Mouse (Mus musculus): Measurements from ENCODE around the gene Atrnl1. TPM values are rescaled to one million over a fixed set of nuclear protein-coding genes. Genes with fewer than 3 reads are reported as not detected.
A peak's percentile ranks its signal among the peaks of the same experiment; 100 is the strongest.

The Atrnl1 gene
- polyA plus RNA-seq, 1 experiment from 2014 or later: 5.5 TPM

- Histone ChIP-seq H3K4me2 (ENCODE audit: low read depth, low read length) (no peak overlapping the region), H3K9ac (ENCODE audit: low read length) (no peak overlapping the region), H3K27me3 (ENCODE audit: control insufficient read depth, insufficient read depth, low read length) (no peaks in the 10 kb centered on the region), H3K4me1 (ENCODE audit: control insufficient read depth, insufficient read depth, low read length) (0 out of 2 replicates have a peak, but pooled peaks cover 7% of the 10 kb centered on the region), H3K27ac (ENCODE audit: low read length) (no peak overlapping the region), H3K9me3 (replicated peaks; ENCODE audit: control insufficient read depth, low read length) (peaks cover 5% of the 10 kb centered on the region), H3K4me3 (replicated peaks; ENCODE audit: low read length) (no peak overlapping the region), H3K36me3 (ENCODE audit: control insufficient read depth, insufficient read depth, low read length) (0 out of 2 replicates have a peak, but pooled peaks cover 5% of the 10 kb centered on the region)
- no peak for ATAC-seq (ENCODE audit: insufficient read depth, low FRiP score)
- WGBS: 79% methylated on average over 14 of the region's 14 CpGs
Measured at GRCm38 (mm10) chr19:58125010-58125409, 514.2 kb downstream of the Atrnl1 start.

DNA sequence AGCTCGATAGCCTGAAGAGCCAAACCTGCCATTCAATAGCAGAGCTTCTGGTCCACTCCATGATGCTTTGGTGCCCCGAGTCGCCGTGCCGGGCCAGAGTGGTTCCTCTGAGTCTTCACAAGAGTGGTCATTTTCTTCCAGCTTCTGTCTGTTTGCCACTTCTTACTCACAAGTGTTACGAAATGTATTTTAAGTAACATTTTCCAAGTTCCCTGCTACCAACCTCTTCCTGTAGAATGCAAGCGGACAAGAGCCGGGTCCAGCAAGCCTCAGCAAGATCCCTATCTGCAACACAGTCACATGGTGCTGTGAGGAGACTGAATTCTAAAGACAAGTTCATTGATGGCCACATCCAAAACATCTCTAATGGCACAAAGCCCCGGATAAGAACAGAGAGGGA is 521.1 kb downstream of the Atrnl1 start:
- Histone ChIP-seq H3K27me3 (ENCODE audit: control insufficient read depth, insufficient read depth, low read length) (no peaks in the 10 kb centered on the region), H3K4me1 (ENCODE audit: control insufficient read depth, insufficient read depth, low read length) (no peaks in the 10 kb centered on the region), H3K27ac (ENCODE audit: low read length) (no peak overlapping the region), H3K4me2 (ENCODE audit: low read depth, low read length) (no peak overlapping the region), H3K36me3 (ENCODE audit: control insufficient read depth, insufficient read depth, low read length) (0 out of 2 replicates have a peak, but pooled peaks cover 9% of the 10 kb centered on the region), H3K4me3 (replicated peaks; ENCODE audit: low read length) (no peak overlapping the region), H3K9ac (ENCODE audit: low read length) (no peak overlapping the region), H3K9me3 (replicated peaks; ENCODE audit: control insufficient read depth, low read length) (peaks cover 5% of the 10 kb centered on the region)
- 92% methylated on average over 9 of the region's 9 CpGs for WGBS
- ATAC-seq (ENCODE audit: insufficient read depth, low FRiP score): no peak

- no peak for ATAC-seq (ENCODE audit: insufficient read depth, low FRiP score)
- H3K36me3 ChIP-seq (ENCODE audit: control insufficient read depth, insufficient read depth, low read length): no peaks in the 10 kb centered on the region
- no peak overlapping the region for H3K9ac ChIP-seq (ENCODE audit: low read length)
- no peak overlapping the region for H3K4me3 ChIP-seq (replicated peaks; ENCODE audit: low read length)
- no peak overlapping the region for H3K4me2 ChIP-seq (ENCODE audit: low read depth, low read length)
- H3K27me3 ChIP-seq (ENCODE audit: control insufficient read depth, insufficient read depth, low read length): no peaks in the 10 kb centered on the region
- no peaks in the 10 kb centered on the region for H3K9me3 ChIP-seq (replicated peaks; ENCODE audit: control insufficient read depth, low read length)
- H3K4me1 ChIP-seq (ENCODE audit: control insufficient read depth, insufficient read depth, low read length): no peaks in the 10 kb centered on the region
- no peak overlapping the region for H3K27ac ChIP-seq (ENCODE audit: low read length)
- WGBS: 29% methylated on average over 13 of the region's 13 CpGs
Measured at GRCm38 (mm10) chr19:58140191-58140784, 529.5 kb downstream of the Atrnl1 start.

- H3K4me2 ChIP-seq (ENCODE audit: low read depth, low read length): no peak overlapping the region
- 90% methylated on average over 7 of the region's 7 CpGs for WGBS
Measured at GRCm38 (mm10) chr19:58143853-58144454, 533.1 kb downstream of the Atrnl1 start.

DNA sequence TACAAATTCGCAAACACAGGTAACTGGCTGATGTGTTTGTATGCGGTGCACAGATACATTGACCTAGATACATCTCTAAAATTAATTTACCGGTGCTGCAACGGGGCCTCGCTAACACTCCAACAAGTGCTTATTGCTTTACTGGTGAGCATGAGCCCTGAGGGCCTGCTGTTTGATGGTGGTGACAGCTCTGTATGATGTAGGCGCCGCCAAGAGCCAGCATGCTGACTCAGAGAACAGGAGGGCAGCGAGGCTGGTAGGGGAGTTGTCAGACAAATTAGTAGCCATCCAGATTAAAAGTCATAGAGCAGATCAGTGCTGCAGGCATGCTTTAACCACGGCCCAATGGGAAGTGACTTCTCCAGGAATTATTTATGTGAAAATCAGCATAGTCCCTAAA is 534.7 kb downstream of the Atrnl1 start:
- H3K4me2 ChIP-seq (ENCODE audit: low read depth, low read length): no peak overlapping the region
- H3K27ac ChIP-seq (ENCODE audit: low read length): no peak overlapping the region
- H3K4me3 ChIP-seq (replicated peaks; ENCODE audit: low read length): no peak overlapping the region
- H3K9ac ChIP-seq (ENCODE audit: low read length): no peak overlapping the region
- H3K9me3 ChIP-seq (replicated peaks; ENCODE audit: control insufficient read depth, low read length): no peaks in the 10 kb centered on the region
- no peaks in the 10 kb centered on the region for H3K4me1 ChIP-seq (ENCODE audit: control insufficient read depth, insufficient read depth, low read length)
- no peaks in the 10 kb centered on the region for H3K27me3 ChIP-seq (ENCODE audit: control insufficient read depth, insufficient read depth, low read length)
- no peaks in the 10 kb centered on the region for H3K36me3 ChIP-seq (ENCODE audit: control insufficient read depth, insufficient read depth, low read length)
- ATAC-seq (ENCODE audit: insufficient read depth, low FRiP score): no peak
- WGBS: 82% methylated on average over 9 of the region's 9 CpGs

More at GRCm38 (mm10) chr19:58143853-58144454, 533.1 kb downstream of the Atrnl1 start:
- Histone ChIP-seq H3K4me3 (replicated peaks; ENCODE audit: low read length) (no peak overlapping the region), H3K27me3 (ENCODE audit: control insufficient read depth, insufficient read depth, low read length) (no peaks in the 10 kb centered on the region), H3K4me1 (ENCODE audit: control insufficient read depth, insufficient read depth, low read length) (no peaks in the 10 kb centered on the region), H3K27ac (ENCODE audit: low read length) (no peak overlapping the region), H3K9ac (ENCODE audit: low read length) (no peak overlapping the region), H3K36me3 (ENCODE audit: control insufficient read depth, insufficient read depth, low read length) (no peaks in the 10 kb centered on the region), H3K9me3 (replicated peaks; ENCODE audit: control insufficient read depth, low read length) (no peaks in the 10 kb centered on the region)
- no peak for ATAC-seq (ENCODE audit: insufficient read depth, low FRiP score)

- 77% methylated on average over 7 of the region's 7 CpGs for WGBS
Measured at GRCm38 (mm10) chr19:58151257-58151656, 540.4 kb downstream of the Atrnl1 start.

GRCm38 (mm10) chr19:58161569-58161968 is 550.7 kb downstream of the Atrnl1 start:
- no peak for ATAC-seq (ENCODE audit: insufficient read depth, low FRiP score)
- H3K9ac ChIP-seq (ENCODE audit: low read length): no peak overlapping the region
- no peaks in the 10 kb centered on the region; the same call in 1 of the 2 replicates for H3K27me3 ChIP-seq (ENCODE audit: control insufficient read depth, insufficient read depth, low read length)
- WGBS: 76% methylated on average over 9 of the region's 9 CpGs
- H3K4me2 ChIP-seq (ENCODE audit: low read depth, low read length): no peak overlapping the region
- H3K9me3 ChIP-seq (replicated peaks; ENCODE audit: control insufficient read depth, low read length): no peaks in the 10 kb centered on the region
- H3K4me3 ChIP-seq (replicated peaks; ENCODE audit: low read length): no peak overlapping the region
- no peaks in the 10 kb centered on the region for H3K36me3 ChIP-seq (ENCODE audit: control insufficient read depth, insufficient read depth, low read length)
- H3K27ac ChIP-seq (ENCODE audit: low read length): no peak overlapping the region
- H3K4me1 ChIP-seq (ENCODE audit: control insufficient read depth, insufficient read depth, low read length): no peaks in the 10 kb centered on the region

More at GRCm38 (mm10) chr19:58151257-58151656, 540.4 kb downstream of the Atrnl1 start:
- Histone ChIP-seq H3K4me2 (ENCODE audit: low read depth, low read length) (no peak overlapping the region), H3K4me1 (ENCODE audit: control insufficient read depth, insufficient read depth, low read length) (no peaks in the 10 kb centered on the region), H3K9ac (ENCODE audit: low read length) (no peak overlapping the region), H3K27ac (ENCODE audit: low read length) (no peak overlapping the region), H3K4me3 (replicated peaks; ENCODE audit: low read length) (no peak overlapping the region), H3K27me3 (ENCODE audit: control insufficient read depth, insufficient read depth, low read length) (no peaks in the 10 kb centered on the region), H3K36me3 (ENCODE audit: control insufficient read depth, insufficient read depth, low read length) (no peaks in the 10 kb centered on the region), H3K9me3 (replicated peaks; ENCODE audit: control insufficient read depth, low read length) (no peaks in the 10 kb centered on the region)
- ATAC-seq (ENCODE audit: insufficient read depth, low FRiP score): no peak

- peak; percentile 21; the same call in 1 of the 2 replicates for ATAC-seq (ENCODE audit: insufficient read depth, low FRiP score)
Measured at GRCm38 (mm10) chr19:58164896-58165634, 554.2 kb downstream of the Atrnl1 start.

DNA sequence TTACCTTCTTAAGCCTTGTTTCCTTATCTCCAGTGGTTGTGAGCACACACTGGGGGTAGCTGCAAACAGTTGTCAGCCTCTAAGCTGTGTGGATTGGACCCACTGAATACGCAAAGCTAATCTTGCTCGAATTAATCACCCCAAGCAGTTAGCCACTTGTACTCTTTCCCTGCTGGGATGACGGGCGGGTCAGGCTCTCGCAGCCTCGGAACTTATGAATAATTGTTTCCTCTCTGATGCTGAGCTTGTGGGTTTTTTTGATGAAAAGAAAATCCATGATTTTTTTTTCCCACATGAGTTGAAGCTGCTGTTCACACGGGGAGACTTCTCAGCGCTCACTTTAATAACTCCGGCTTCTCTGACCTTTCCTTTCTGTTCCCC is 554.8 kb downstream of the Atrnl1 start:
- Histone ChIP-seq H3K4me1 (ENCODE audit: control insufficient read depth, insufficient read depth, low read length) (no peaks in the 10 kb centered on the region), H3K27me3 (ENCODE audit: control insufficient read depth, insufficient read depth, low read length) (no peaks in the 10 kb centered on the region; the same call in 1 of the 2 replicates), H3K4me3 (replicated peaks; ENCODE audit: low read length) (no peak overlapping the region), H3K36me3 (ENCODE audit: control insufficient read depth, insufficient read depth, low read length) (no peaks in the 10 kb centered on the region), H3K27ac (ENCODE audit: low read length) (no peak overlapping the region), H3K9me3 (replicated peaks; ENCODE audit: control insufficient read depth, low read length) (no peaks in the 10 kb centered on the region), H3K9ac (ENCODE audit: low read length) (no peak overlapping the region), H3K4me2 (ENCODE audit: low read depth, low read length) (0 out of 2 replicates have a peak overlapping the region, but pooled peaks have one; percentile 14)
- ATAC-seq (ENCODE audit: insufficient read depth, low FRiP score): peak; percentile 37; the same call in 1 of the 2 replicates
- WGBS: 21% methylated on average over 9 of the region's 9 CpGs

More at GRCm38 (mm10) chr19:58164896-58165634, 554.2 kb downstream of the Atrnl1 start:
- H3K4me1 ChIP-seq (ENCODE audit: control insufficient read depth, insufficient read depth, low read length): no peaks in the 10 kb centered on the region
- WGBS: 71% methylated on average over 7 of the region's 7 CpGs
- no peaks in the 10 kb centered on the region for H3K36me3 ChIP-seq (ENCODE audit: control insufficient read depth, insufficient read depth, low read length)
- no peak overlapping the region for H3K4me3 ChIP-seq (replicated peaks; ENCODE audit: low read length)
- H3K9ac ChIP-seq (ENCODE audit: low read length): no peak overlapping the region
- H3K4me2 ChIP-seq (ENCODE audit: low read depth, low read length): no peak overlapping the region
- H3K27me3 ChIP-seq (ENCODE audit: control insufficient read depth, insufficient read depth, low read length): no peaks in the 10 kb centered on the region; the same call in 1 of the 2 replicates
- H3K9me3 ChIP-seq (replicated peaks; ENCODE audit: control insufficient read depth, low read length): no peaks in the 10 kb centered on the region
- no peak overlapping the region for H3K27ac ChIP-seq (ENCODE audit: low read length)
